Mouse (Mus musculus) myocyte (in vitro differentiated cells): ENCODE results near the gene Nudt22. TPM values are rescaled to one million over a fixed set of nuclear protein-coding genes. Genes with fewer than 3 reads are reported as not detected.

Experiments used
- H3K27me3 ChIP-seq: one replicate; pipeline ENCODE4 v1.6.1; 2011; ENCODE audit not compliant: control insufficient read depth, insufficient read depth, insufficient read length
- H3K36me3 ChIP-seq: one replicate; pipeline ENCODE4 v1.6.1; 2011; ENCODE audit not compliant: control insufficient read depth, insufficient read depth
- H3K4me2 ChIP-seq: one replicate; pipeline ENCODE4 v1.6.1; 2011; ENCODE audit warnings: low read depth, control low read depth
- H3K4me3 ChIP-seq: one replicate; pipeline ENCODE4 v1.5.1; 2011; ENCODE audit warnings: mild to moderate bottlenecking, control low read depth, moderate library complexity
- H3K79me2 ChIP-seq: one replicate; pipeline ENCODE4 v1.6.1; 2011; ENCODE audit not compliant: control insufficient read depth, insufficient read depth
- H3ac ChIP-seq: one replicate; pipeline ENCODE4 v1.6.1; 2011; ENCODE audit not compliant: control insufficient read depth, insufficient read length
- CEBPB ChIP-seq: IDR thresholded peaks from 2 replicates; pipeline ENCODE4 v1.6.1; 2011; ENCODE audit warnings: mild to moderate bottlenecking, moderate library complexity; ENCODE audit not compliant: poor library complexity, insufficient read depth, severe bottlenecking
- E2F4 ChIP-seq: IDR thresholded peaks from one replicate; pipeline ENCODE4 v1.6.1; 2011; ENCODE audit warnings: mild to moderate bottlenecking, control low read depth, moderate library complexity; ENCODE audit not compliant: insufficient read depth
- MAX ChIP-seq: IDR thresholded peaks from one replicate; pipeline ENCODE4 v1.6.1; 2011; ENCODE audit warnings: low read depth, mild to moderate bottlenecking, control low read depth
- MYOD1 ChIP-seq, 3 experiments: IDR thresholded peaks; one replicate each; pipeline ENCODE4 v1.6.1; 2011; ENCODE audit warnings: control low read depth in 2 of 3, low read depth in 2 of 3, mild to moderate bottlenecking in 2 of 3, moderate library complexity in 1 of 3; ENCODE audit not compliant: insufficient read length in 2 of 3, control insufficient read depth in 1 of 3
- MYOG ChIP-seq, 3 experiments: IDR thresholded peaks; one replicate each; pipeline ENCODE4 v1.6.1; 2011; ENCODE audit warnings: control low read depth in 2 of 3, low read depth in 2 of 3, mild to moderate bottlenecking in 2 of 3; ENCODE audit not compliant: insufficient read length in 2 of 3, control insufficient read depth in 1 of 3, insufficient read depth in 1 of 3
- POLR2A ChIP-seq: IDR thresholded peaks from one replicate; pipeline ENCODE4 v1.6.1; 2011; ENCODE audit warnings: low read depth, mild to moderate bottlenecking, control low read depth, moderate library complexity; ENCODE audit not compliant: insufficient read length
- POLR2AphosphoS2 ChIP-seq: IDR thresholded peaks from one replicate; pipeline ENCODE4 v1.6.1; 2011; ENCODE audit warnings: low read depth, control low read depth; ENCODE audit not compliant: insufficient read length
- REST ChIP-seq: IDR thresholded peaks from one replicate; pipeline ENCODE4 v1.6.1; 2011; ENCODE audit warnings: mild to moderate bottlenecking, control low read depth, moderate library complexity; ENCODE audit not compliant: insufficient read depth, insufficient read length
- SRF ChIP-seq: IDR thresholded peaks from one replicate; pipeline ENCODE4 v1.6.1; 2011; ENCODE audit warnings: low read depth; ENCODE audit not compliant: control insufficient read depth, insufficient read length
- TCF12 ChIP-seq: IDR thresholded peaks from one replicate; pipeline ENCODE4 v1.6.1; 2011; ENCODE audit warnings: mild to moderate bottlenecking, control low read depth; ENCODE audit not compliant: poor library complexity, insufficient read depth, severe bottlenecking
- TCF3 ChIP-seq: IDR thresholded peaks from one replicate; pipeline ENCODE4 v1.6.1; 2011; ENCODE audit warnings: low read depth, control low read depth; ENCODE audit not compliant: insufficient read length
- USF1 ChIP-seq: IDR thresholded peaks from one replicate; pipeline ENCODE4 v1.6.1; 2011; ENCODE audit warnings: low read depth, mild to moderate bottlenecking, control low read depth, moderate library complexity
- polyA plus RNA-seq: library from polyadenylated mRNA; unstranded; fragments of >200 nt; fragmentation: generic; extraction: Trizol; gene quantifications from one replicate; pipeline ENCODE4 v1.2.1, GENCODE M21; 2012; ENCODE audit warnings: missing spikeins

Nudt22 gene
- polyA plus RNA-seq, 1 experiment = 27.0 TPM

- TF ChIP-seq POLR2AphosphoS2 = peak; percentile 50
- TF ChIP-seq REST = no peak
- TF ChIP-seq POLR2A = no peak
- Histone ChIP-seq H3K4me2 (peak overlapping the region; percentile 100), H3K27me3 (no peaks in the 10 kb centered on the region), H3K36me3 (peaks cover 6% of the 10 kb centered on the region), H3K4me3 (peak overlapping the region; percentile 83), H3K79me2 (peaks cover 46% of the 10 kb centered on the region), H3ac (peak overlapping the region; percentile 88)
These were observed 17.9 kb downstream of the Nudt22 start for GRCm38 (mm10) chr19:6977759-6978638.

GRCm38 (mm10) chr19:6975537-6976521, 20.1 kb downstream of the Nudt22 start, which contains the start of gene Plcb3:
Plcb3 (minus strand) TSS chr19:6976470.
- Histone ChIP-seq H3ac (peak within 1 kb of the TSS; percentile 88), H3K4me3 (peak within 1 kb of the TSS; percentile 83), H3K79me2 (peaks cover 39% of the 10 kb centered on the region), H3K36me3 (peaks cover 6% of the 10 kb centered on the region), H3K27me3 (no peaks in the 10 kb centered on the region), H3K4me2 (peak within 1 kb of the TSS; percentile 100)
- TF ChIP-seq POLR2AphosphoS2 (peak; percentile 87), MYOG (IDR thresholded peaks at IDR 0.05; ENCODE audit: control insufficient read depth in 1 of 3, insufficient read depth in 1 of 3, insufficient read length in 2 of 3, low read depth in 2 of 3) (peak; percentile 50 to 91 (median 70)), POLR2A (peak; percentile 38), MAX (no peak), MYOD1 (IDR thresholded peaks at IDR 0.05; ENCODE audit: control insufficient read depth in 1 of 3, insufficient read length in 2 of 3, low read depth in 2 of 3) (peak; percentile 70 to 94 (median 81)), USF1 (no peak), CEBPB (peak; percentile 58), SRF (no peak), TCF12 (peak; percentile 91), E2F4 (no peak), REST (no peak), TCF3 (peak; percentile 83)

- Histone ChIP-seq H3K36me3 (peaks cover 6% of the 10 kb centered on the region), H3K27me3 (no peaks in the 10 kb centered on the region), H3K4me2 (peak within 1 kb of the TSS; percentile 100), H3ac (peak within 1 kb of the TSS; percentile 88), H3K79me2 (peaks cover 35% of the 10 kb centered on the region), H3K4me3 (peak within 1 kb of the TSS; percentile 83)
- TF ChIP-seq MYOD1 (IDR thresholded peaks at IDR 0.05; ENCODE audit: control insufficient read depth in 1 of 3, insufficient read length in 2 of 3, low read depth in 2 of 3) = no peak
- peak in 1 of 3 experiments; percentile 30 for TF ChIP-seq MYOG (IDR thresholded peaks at IDR 0.05; ENCODE audit: control insufficient read depth in 1 of 3, insufficient read depth in 1 of 3, insufficient read length in 2 of 3, low read depth in 2 of 3)
- no peak for TF ChIP-seq TCF3
- TF ChIP-seq CEBPB = no peak
- TF ChIP-seq E2F4 = peak; percentile 1
- TF ChIP-seq MAX = peak; percentile 40
- TF ChIP-seq TCF12 = no peak
- peak; percentile 16 for TF ChIP-seq POLR2AphosphoS2
- TF ChIP-seq USF1 = peak; percentile 89
- TF ChIP-seq POLR2A = peak; percentile 43
- TF ChIP-seq SRF = no peak
- no peak for TF ChIP-seq REST
These were observed 21.4 kb downstream of the Nudt22 start, which contains the start of gene Ppp1r14b for GRCm38 (mm10) chr19:6974211-6975205. Ppp1r14b (plus strand) TSS chr19:6974968.

- Histone ChIP-seq H3K36me3 (peaks cover 6% of the 10 kb centered on the region), H3K4me3 (peak overlapping the region; percentile 83), H3K79me2 (peaks cover 38% of the 10 kb centered on the region), H3K27me3 (no peaks in the 10 kb centered on the region), H3ac (peak overlapping the region; percentile 88), H3K4me2 (peak overlapping the region; percentile 94)
- TF ChIP-seq TCF12 (no peak), CEBPB (no peak), POLR2AphosphoS2 (no peak), MYOG (IDR thresholded peaks at IDR 0.05; ENCODE audit: control insufficient read depth in 1 of 3, insufficient read depth in 1 of 3, insufficient read length in 2 of 3, low read depth in 2 of 3) (no peak), E2F4 (no peak), POLR2A (no peak), TCF3 (no peak), MAX (no peak), REST (no peak), MYOD1 (IDR thresholded peaks at IDR 0.05; ENCODE audit: control insufficient read depth in 1 of 3, insufficient read length in 2 of 3, low read depth in 2 of 3) (no peak), SRF (no peak), USF1 (no peak)
These were observed 22.2 kb downstream of the Nudt22 start for GRCm38 (mm10) chr19:6973581-6974190.
